Mouse (Mus musculus): ENCODE data around the gene Ndufa9. TPM values are rescaled to one million over a fixed set of nuclear protein-coding genes. Genes with fewer than 3 reads are reported as not detected.

The Ndufa9 gene
- polyA plus RNA-seq, 2 experiments from 2014 or later = 160 to 212 TPM

Other genes with a start within 250 kb of the Ndufa9 start
- under 1 TPM in 1 of 2 experiments, not detected in 1; 0.13 TPM for gene Kcna1, start 202.8 kb downstream of the Ndufa9 start, polyA plus RNA-seq (2017; shearing (Covaris generic))
- gene Kcna6, start 108.5 kb downstream of the Ndufa9 start, polyA plus RNA-seq (2017; shearing (Covaris generic)) = not detected
- gene Akap3, start 4.0 kb upstream of the Ndufa9 start, polyA plus RNA-seq (2017; shearing (Covaris generic)) = not detected
- gene Dyrk4, start 72.7 kb upstream of the Ndufa9 start, polyA plus RNA-seq (2017; shearing (Covaris generic)) = under 1 TPM in 1 of 2 experiments, not detected in 1; 0.23 TPM
- 10 to 100 TPM; 10.9 to 19.8 TPM for gene Rad51ap1, start 90.5 kb upstream of the Ndufa9 start, polyA plus RNA-seq (2017; shearing (Covaris generic))
- gene D6Wsu163e, start 90.8 kb upstream of the Ndufa9 start, polyA plus RNA-seq (2017; shearing (Covaris generic)) = 10 to 100 TPM in 1 of 2 experiments, 1 to 10 TPM in 1; 9.8 to 11.2 TPM
- not detected for gene Fgf6, start 166.4 kb upstream of the Ndufa9 start, polyA plus RNA-seq (2017; shearing (Covaris generic))
- gene Fgf23, start 223.8 kb upstream of the Ndufa9 start, polyA plus RNA-seq (2017; shearing (Covaris generic)) = not detected

All from activated CD4-positive, CD25-positive, alpha-beta regulatory T cell, adult 4 months (primary cell).